Mouse (Mus musculus) liver, embryonic 13.5 days (tissue): ENCODE measurements around the gene H2-DMb2. TPM values are rescaled to one million over a fixed set of nuclear protein-coding genes. Genes with fewer than 3 reads are reported as not detected.
A peak's percentile ranks its signal among the peaks of the same experiment; 100 is the strongest.

Source experiments
- ATAC-seq: fragments of 200-750 bp; cut with Nextera tagmentation; 2 replicates; pipeline ENCODE4 v1.8.0; 2017; ENCODE audit warnings: low read depth, mild to moderate bottlenecking, moderate number of reproducible peaks, moderate library complexity
- DNase-seq: peaks from one replicate; pipeline ENCODE4 v3.0.0; 2022
- H3K27ac ChIP-seq: fragments of 300-500 bp; sonication (generic); 2 replicates; pipeline ENCODE4 v1.5.1; 2015; ENCODE audit warnings: moderate library complexity, mild to moderate bottlenecking, inconsistent platforms
- H3K27me3 ChIP-seq: fragments of 300-500 bp; sonication (generic); 2 replicates; pipeline ENCODE4 v1.6.1; 2015; ENCODE audit warnings: mild to moderate bottlenecking, inconsistent platforms
- H3K36me3 ChIP-seq: fragments of 300-500 bp; sonication (generic); 2 replicates; pipeline ENCODE4 v1.6.1; 2015; ENCODE audit warnings: mild to moderate bottlenecking, inconsistent platforms
- H3K4me1 ChIP-seq: fragments of 300-500 bp; sonication (generic); replicated peaks from 2 replicates; pipeline ENCODE4 v1.6.1; 2015; ENCODE audit warnings: inconsistent platforms
- H3K4me2 ChIP-seq: fragments of 300-500 bp; sonication (generic); 2 replicates; pipeline ENCODE4 v1.6.1; 2015; ENCODE audit warnings: inconsistent platforms, mild to moderate bottlenecking, moderate library complexity
- H3K4me3 ChIP-seq: fragments of 300-500 bp; sonication (generic); replicated peaks from 2 replicates; pipeline ENCODE4 v1.5.1; 2015; ENCODE audit warnings: mild to moderate bottlenecking, inconsistent platforms
- H3K9ac ChIP-seq: fragments of 300-500 bp; sonication (generic); 2 replicates; pipeline ENCODE4 v1.6.1; 2015; ENCODE audit warnings: mild to moderate bottlenecking, inconsistent platforms
- H3K9me3 ChIP-seq: fragments of 300-500 bp; sonication (generic); replicated peaks from 2 replicates; pipeline ENCODE4 v1.6.1; 2016; ENCODE audit warnings: inconsistent platforms
- WGBS: fragments of 180-500 bp; shearing (Covaris S2); methylation state at CpG from one replicate; pipeline ENCODE4 v1.1.7; 2015; ENCODE audit not compliant: insufficient replicate concordance; 5-methylcytosine and 5-hydroxymethylcytosine counted together
- polyA plus RNA-seq: library from polyadenylated mRNA; unstranded; fragments of >200 nt; fragmentation: Nextera tagmentation; extraction: Ambion mirVana; gene quantifications from 2 replicates; pipeline ENCODE4 v1.2.1, GENCODE M21; 2015

H2-DMb2 gene
- polyA plus RNA-seq, 1 experiment from 2014 or later, result 0.31 TPM

DNA sequence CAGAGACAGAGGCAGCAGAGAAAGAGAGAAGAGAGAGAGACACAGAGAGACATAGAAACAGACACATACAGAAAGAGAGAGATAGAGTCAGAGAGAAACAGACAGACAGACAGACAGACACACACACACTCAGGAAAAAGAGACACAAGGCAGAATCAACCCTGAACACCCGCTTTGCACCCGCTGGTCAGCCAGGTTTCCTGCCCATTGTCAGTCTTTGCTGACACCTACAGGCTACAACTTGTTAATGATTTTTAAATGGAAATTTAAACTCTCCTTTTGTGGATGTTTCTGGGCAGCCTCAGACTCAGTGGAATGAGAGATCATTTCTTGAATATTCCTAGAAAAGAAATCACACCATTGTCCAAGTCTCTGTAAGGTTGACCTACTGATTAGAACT lies 26.2 kb downstream of the H2-DMb2 start:
- H3K27ac ChIP-seq, result no peak overlapping the region
- H3K4me1 ChIP-seq, result peaks cover 2% of the 10 kb centered on the region; the same call in 1 of the 2 replicates
- H3K4me3 ChIP-seq, result no peak overlapping the region
- H3K9me3 ChIP-seq, result no peaks in the 10 kb centered on the region
- ATAC-seq, result no peak
- H3K9ac ChIP-seq, result no peak overlapping the region
- WGBS, result 2% methylated on average over 2 of the region's 2 CpGs
- no peak for DNase-seq
- H3K4me2 ChIP-seq, result no peak overlapping the region
- H3K27me3 ChIP-seq, result no peaks in the 10 kb centered on the region
- no peaks in the 10 kb centered on the region for H3K36me3 ChIP-seq

DNA sequence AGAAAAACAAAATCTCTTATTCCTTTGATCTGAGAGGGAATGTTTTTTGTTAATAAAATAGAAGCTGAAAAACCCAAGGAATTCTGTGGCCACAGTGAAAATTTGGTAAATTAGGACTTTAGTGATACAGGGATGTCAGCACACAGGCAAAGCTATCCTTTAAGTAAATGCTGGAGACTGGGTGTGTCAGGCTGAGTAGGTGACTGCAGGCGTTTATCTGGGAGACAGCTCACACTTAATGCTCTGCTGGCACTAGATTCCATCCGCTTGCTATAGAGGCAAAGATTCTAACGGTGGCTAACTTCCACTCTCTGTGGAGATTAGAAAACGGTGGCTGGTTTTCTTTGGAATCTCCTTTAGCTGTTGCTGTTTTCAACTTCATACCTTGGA lies 27.4 kb downstream of the H2-DMb2 start:
- no peak overlapping the region for H3K27ac ChIP-seq
- no peak overlapping the region for H3K9ac ChIP-seq
- peaks cover 2% of the 10 kb centered on the region; the same call in 1 of the 2 replicates for H3K4me1 ChIP-seq
- H3K27me3 ChIP-seq, result no peaks in the 10 kb centered on the region
- ATAC-seq (no peak), DNase-seq (no peak)
- 14% methylated on average over 4 of the region's 4 CpGs for WGBS
- H3K4me3 ChIP-seq, result no peak overlapping the region
- H3K4me2 ChIP-seq, result no peak overlapping the region
- H3K36me3 ChIP-seq, result no peaks in the 10 kb centered on the region
- no peaks in the 10 kb centered on the region for H3K9me3 ChIP-seq

GRCm38 (mm10) chr17:34170877-34171498 lies 27.9 kb downstream of the H2-DMb2 start:
- Histone ChIP-seq H3K27ac (no peak overlapping the region; the same call in 1 of the 2 replicates), H3K9me3 (no peaks in the 10 kb centered on the region), H3K4me1 (peaks cover 2% of the 10 kb centered on the region; the same call in 1 of the 2 replicates), H3K4me3 (0 out of 2 replicates have a peak overlapping the region, but pooled peaks have one; percentile 4), H3K9ac (no peak overlapping the region), H3K4me2 (peak overlapping the region; percentile 44), H3K36me3 (no peaks in the 10 kb centered on the region), H3K27me3 (no peaks in the 10 kb centered on the region)
- DNase-seq, result peak; percentile 50
- no peak for ATAC-seq
- 16% methylated on average over 13 of the region's 13 CpGs for WGBS

- no peak for ATAC-seq
These were observed 29.4 kb downstream of the H2-DMb2 start for GRCm38 (mm10) chr17:34172528-34172927.

DNA sequence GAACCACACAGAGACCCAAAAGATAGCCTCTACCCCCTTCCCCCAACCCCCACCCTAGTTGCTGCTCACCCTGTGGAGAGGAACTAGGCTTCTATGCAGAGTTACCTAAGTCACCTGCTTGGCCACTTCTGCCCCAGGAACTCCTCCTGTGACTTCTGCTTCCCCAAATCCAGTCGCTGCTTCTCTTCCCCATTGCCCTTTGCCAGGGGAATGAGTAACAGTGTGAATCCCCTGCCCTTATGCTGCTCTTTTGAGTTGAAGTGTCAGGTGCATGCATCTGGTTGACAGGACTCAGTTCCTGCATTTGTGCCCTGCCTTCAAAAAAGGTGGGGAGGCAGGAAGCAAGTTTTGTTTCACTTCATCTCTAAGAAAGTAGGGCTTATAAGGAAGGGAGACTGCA lies 31.0 kb downstream of the H2-DMb2 start:
- DNase-seq (no peak), ATAC-seq (no peak)
- Histone ChIP-seq H3K36me3 (no peaks in the 10 kb centered on the region), H3K27ac (no peak overlapping the region), H3K4me2 (no peak overlapping the region), H3K4me3 (no peak overlapping the region), H3K9ac (no peak overlapping the region), H3K27me3 (no peaks in the 10 kb centered on the region), H3K9me3 (peaks cover 9% of the 10 kb centered on the region; the same call in 1 of the 2 replicates), H3K4me1 (peaks cover 2% of the 10 kb centered on the region; the same call in 1 of the 2 replicates)
- 29% methylated on average over 1 of the region's 1 CpGs for WGBS

More at GRCm38 (mm10) chr17:34172528-34172927, 29.4 kb downstream of the H2-DMb2 start:
- peaks cover 7% of the 10 kb centered on the region; the same call in 1 of the 2 replicates for H3K9me3 ChIP-seq
- H3K4me3 ChIP-seq, result no peak overlapping the region
- no peak overlapping the region for H3K4me2 ChIP-seq
- WGBS, result 91% methylated on average over 5 of the region's 5 CpGs
- no peak for DNase-seq
- no peak overlapping the region for H3K9ac ChIP-seq
- H3K27ac ChIP-seq, result no peak overlapping the region
- H3K4me1 ChIP-seq, result peaks cover 2% of the 10 kb centered on the region; the same call in 1 of the 2 replicates
- no peaks in the 10 kb centered on the region for H3K36me3 ChIP-seq
- H3K27me3 ChIP-seq, result no peaks in the 10 kb centered on the region

GRCm38 (mm10) chr17:34177179-34177578 lies 34.1 kb downstream of the H2-DMb2 start:
- 0 out of 2 replicates have a peak, but pooled peaks cover 2% of the 10 kb centered on the region for H3K27me3 ChIP-seq
- WGBS, result 58% methylated on average over 4 of the region's 4 CpGs
- H3K4me1 ChIP-seq, result 0 out of 2 replicates have a peak, but pooled peaks cover 3% of the 10 kb centered on the region
- no peak for DNase-seq
- no peak overlapping the region for H3K27ac ChIP-seq
- no peak for ATAC-seq
- H3K9me3 ChIP-seq, result peaks cover 9% of the 10 kb centered on the region; the same call in 1 of the 2 replicates
- no peak overlapping the region for H3K4me2 ChIP-seq
- H3K4me3 ChIP-seq, result no peak overlapping the region
- H3K36me3 ChIP-seq, result no peaks in the 10 kb centered on the region
- no peak overlapping the region for H3K9ac ChIP-seq

GRCm38 (mm10) chr17:34179019-34179418 lies 35.9 kb downstream of the H2-DMb2 start:
- ATAC-seq, result no peak
- no peak for DNase-seq
- Histone ChIP-seq H3K27ac (no peak overlapping the region), H3K9ac (no peak overlapping the region), H3K36me3 (no peaks in the 10 kb centered on the region), H3K4me2 (no peak overlapping the region), H3K4me3 (no peak overlapping the region), H3K27me3 (peaks cover 12% of the 10 kb centered on the region), H3K4me1 (0 out of 2 replicates have a peak, but pooled peaks cover 6% of the 10 kb centered on the region), H3K9me3 (peaks cover 9% of the 10 kb centered on the region; the same call in 1 of the 2 replicates)
- 46% methylated on average over 6 of the region's 6 CpGs for WGBS

- Histone ChIP-seq H3K27me3 (peaks cover 18% of the 10 kb centered on the region), H3K9me3 (peaks cover 9% of the 10 kb centered on the region; the same call in 1 of the 2 replicates), H3K4me3 (no peak overlapping the region), H3K27ac (no peak overlapping the region), H3K4me2 (no peak overlapping the region), H3K9ac (no peak overlapping the region), H3K36me3 (no peaks in the 10 kb centered on the region), H3K4me1 (0 out of 2 replicates have a peak, but pooled peaks cover 6% of the 10 kb centered on the region)
- DNase-seq (no peak), ATAC-seq (no peak)
- 51% methylated on average over 13 of the region's 13 CpGs for WGBS
These were observed 37.1 kb downstream of the H2-DMb2 start for GRCm38 (mm10) chr17:34179913-34180859.

DNA sequence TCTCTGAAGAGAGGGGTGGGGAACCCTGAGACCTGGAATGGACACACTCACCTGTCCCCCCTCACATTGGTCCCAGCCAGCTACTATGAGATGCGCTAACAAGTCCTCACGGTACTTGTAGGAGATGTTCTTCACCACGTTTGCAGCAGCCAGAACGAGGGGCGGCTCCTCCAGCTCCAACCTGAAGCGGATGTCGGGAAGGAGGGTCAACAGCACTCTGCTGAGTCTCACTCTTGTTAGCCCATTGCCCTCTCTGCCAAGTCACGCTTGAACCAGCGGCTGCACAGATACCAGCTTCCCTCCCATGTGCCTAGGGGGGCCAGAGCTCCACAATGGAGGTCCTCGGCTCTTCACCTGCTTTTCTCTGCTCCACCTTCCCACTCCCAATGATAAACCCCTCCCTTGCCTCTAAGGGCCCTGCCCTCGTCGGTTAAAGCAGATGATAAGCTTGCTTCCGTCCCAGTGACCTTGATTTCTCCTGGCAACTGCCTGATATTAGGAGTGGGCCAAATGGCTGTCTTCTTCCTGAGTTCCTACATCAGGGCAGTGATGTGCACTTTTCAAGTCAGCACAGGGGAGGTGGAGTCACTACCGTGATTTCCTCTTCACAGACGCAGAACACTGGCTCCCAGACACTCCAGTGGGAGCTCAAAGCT lies 40.6 kb downstream of the H2-DMb2 start:
- ATAC-seq (no peak), DNase-seq (no peak)
- Histone ChIP-seq H3K4me2 (no peak overlapping the region), H3K9ac (no peak overlapping the region), H3K4me3 (no peak overlapping the region), H3K4me1 (peaks cover 32% of the 10 kb centered on the region), H3K9me3 (no peaks in the 10 kb centered on the region), H3K27ac (no peak overlapping the region), H3K27me3 (peaks cover 45% of the 10 kb centered on the region), H3K36me3 (no peaks in the 10 kb centered on the region)
- 55% methylated on average over 15 of the region's 15 CpGs for WGBS

- Histone ChIP-seq H3K4me2 (no peak overlapping the region), H3K4me1 (peaks cover 29% of the 10 kb centered on the region), H3K27ac (no peak overlapping the region), H3K27me3 (peaks cover 57% of the 10 kb centered on the region), H3K36me3 (no peaks in the 10 kb centered on the region), H3K9me3 (no peaks in the 10 kb centered on the region), H3K9ac (no peak overlapping the region), H3K4me3 (no peak overlapping the region)
- 73% methylated on average over 9 of the region's 9 CpGs for WGBS
- no peak for DNase-seq
- ATAC-seq, result no peak
These were observed 42.4 kb downstream of the H2-DMb2 start for GRCm38 (mm10) chr17:34185526-34185925.

DNA sequence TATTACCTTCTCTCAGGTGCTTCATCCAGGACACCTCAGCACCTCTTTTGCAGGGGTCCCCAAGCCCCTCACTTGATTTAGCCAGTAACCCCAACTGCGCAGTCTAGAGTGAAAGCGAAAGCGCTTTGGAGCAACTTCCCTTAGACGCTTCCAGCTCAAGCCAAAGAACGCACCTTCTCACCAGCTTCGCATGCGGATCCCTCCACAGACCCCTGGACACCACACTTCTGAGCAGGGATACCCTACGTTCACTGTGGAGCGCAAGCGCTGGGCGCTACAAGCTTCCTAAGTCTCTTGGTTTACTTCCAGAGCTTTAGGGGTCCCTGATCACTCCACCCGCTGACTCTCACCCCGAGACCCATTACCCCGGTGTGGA lies 43.8 kb downstream of the H2-DMb2 start:
- DNase-seq, result no peak
- WGBS, result 5% methylated on average over 14 of the region's 14 CpGs
- Histone ChIP-seq H3K9ac (peak overlapping the region; percentile 74), H3K4me2 (peak overlapping the region; percentile 92), H3K27me3 (peaks cover 65% of the 10 kb centered on the region), H3K27ac (no peak overlapping the region), H3K36me3 (no peaks in the 10 kb centered on the region), H3K4me1 (peaks cover 29% of the 10 kb centered on the region), H3K9me3 (no peaks in the 10 kb centered on the region), H3K4me3 (peak overlapping the region; percentile 65)
- ATAC-seq, result peak; percentile 24; the same call in 1 of the 2 replicates
